Mouse (Mus musculus): Measurements from ENCODE around the gene Tnnt3. TPM values are rescaled to one million over a fixed set of nuclear protein-coding genes. Genes with fewer than 3 reads are reported as not detected.

Gene Tnnt3
- polyA plus RNA-seq, 1 experiment: 0.19 TPM

DNA sequence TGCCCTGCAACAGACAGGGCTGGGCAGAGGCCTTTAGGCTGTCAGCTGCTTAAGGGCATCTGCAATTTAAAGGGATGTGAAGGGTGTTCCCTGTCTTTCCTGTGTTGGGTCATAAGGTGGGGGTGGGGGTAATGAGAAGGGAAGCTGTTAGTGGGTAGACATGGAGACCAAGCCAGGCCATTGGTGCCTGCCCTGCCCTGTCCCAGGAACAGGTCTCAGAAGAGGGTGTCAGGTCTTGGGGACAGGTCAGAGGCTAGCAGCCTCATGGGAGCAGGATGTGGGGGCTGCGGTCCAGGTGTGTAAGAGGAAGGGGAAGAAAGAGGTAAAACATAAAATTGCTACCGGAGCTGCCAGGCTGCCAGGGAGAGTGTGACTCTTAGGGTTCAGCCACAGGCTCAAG is 37.2 kb upstream of the Tnnt3 start:
- no peak overlapping the region for H3K4me3 ChIP-seq (ENCODE audit: insufficient read depth, low read length)
- no peak overlapping the region for H3K27ac ChIP-seq (ENCODE audit: insufficient read depth, low read length)
- TF ChIP-seq POLR2A (IDR thresholded peaks at IDR 0.05; ENCODE audit: extremely low read depth, insufficient read depth, low read length) (no peak), CTCF (IDR thresholded peaks at IDR 0.05; ENCODE audit: extremely low read depth, insufficient read depth, low read length) (no peak)
- peaks cover 3% of the 10 kb centered on the region; the same call in 1 of the 2 replicates for H3K4me1 ChIP-seq (ENCODE audit: control insufficient read depth, insufficient read depth, low read length)

GRCm38 (mm10) chr7:142462190-142462589 is 36.4 kb upstream of the Tnnt3 start:
- Histone ChIP-seq H3K4me1 (ENCODE audit: control insufficient read depth, insufficient read depth, low read length) (peaks cover 3% of the 10 kb centered on the region; the same call in 1 of the 2 replicates), H3K4me3 (ENCODE audit: insufficient read depth, low read length) (no peak overlapping the region), H3K27ac (ENCODE audit: insufficient read depth, low read length) (no peak overlapping the region)
- TF ChIP-seq CTCF (IDR thresholded peaks at IDR 0.05; ENCODE audit: extremely low read depth, insufficient read depth, low read length) (no peak), POLR2A (IDR thresholded peaks at IDR 0.05; ENCODE audit: extremely low read depth, insufficient read depth, low read length) (no peak)

DNA sequence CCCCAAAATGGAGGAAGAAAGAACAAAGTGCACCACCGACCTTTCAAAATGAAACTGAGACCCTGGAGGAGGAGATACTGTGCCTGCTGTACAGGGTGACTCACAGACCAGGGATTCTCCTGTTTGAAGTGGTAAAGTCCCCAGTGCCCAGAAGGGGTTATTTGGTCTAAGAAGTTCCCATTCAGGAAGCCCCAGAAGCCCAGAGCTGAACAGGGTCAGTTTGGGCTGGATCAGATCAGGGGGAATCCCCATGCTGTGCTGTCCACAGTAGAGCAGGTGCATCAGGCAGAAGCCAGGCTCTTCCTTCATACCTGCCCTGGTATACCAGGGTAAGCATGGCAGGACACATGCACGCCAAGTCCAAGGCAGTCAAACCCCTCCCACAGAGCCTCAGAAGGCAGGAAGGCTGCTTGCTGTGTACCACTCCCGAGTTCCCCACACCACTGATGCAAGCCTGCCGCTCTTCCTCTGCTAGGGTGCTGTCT is 36.0 kb upstream of the Tnnt3 start:
- TF ChIP-seq CTCF (IDR thresholded peaks at IDR 0.05; ENCODE audit: extremely low read depth, insufficient read depth, low read length): no peak
- TF ChIP-seq POLR2A (IDR thresholded peaks at IDR 0.05; ENCODE audit: extremely low read depth, insufficient read depth, low read length): no peak
- Histone ChIP-seq H3K4me3 (ENCODE audit: insufficient read depth, low read length) (no peak overlapping the region), H3K27ac (ENCODE audit: insufficient read depth, low read length) (no peak overlapping the region), H3K4me1 (ENCODE audit: control insufficient read depth, insufficient read depth, low read length) (0 out of 2 replicates have a peak, but pooled peaks cover under 1% of the 10 kb centered on the region)

DNA sequence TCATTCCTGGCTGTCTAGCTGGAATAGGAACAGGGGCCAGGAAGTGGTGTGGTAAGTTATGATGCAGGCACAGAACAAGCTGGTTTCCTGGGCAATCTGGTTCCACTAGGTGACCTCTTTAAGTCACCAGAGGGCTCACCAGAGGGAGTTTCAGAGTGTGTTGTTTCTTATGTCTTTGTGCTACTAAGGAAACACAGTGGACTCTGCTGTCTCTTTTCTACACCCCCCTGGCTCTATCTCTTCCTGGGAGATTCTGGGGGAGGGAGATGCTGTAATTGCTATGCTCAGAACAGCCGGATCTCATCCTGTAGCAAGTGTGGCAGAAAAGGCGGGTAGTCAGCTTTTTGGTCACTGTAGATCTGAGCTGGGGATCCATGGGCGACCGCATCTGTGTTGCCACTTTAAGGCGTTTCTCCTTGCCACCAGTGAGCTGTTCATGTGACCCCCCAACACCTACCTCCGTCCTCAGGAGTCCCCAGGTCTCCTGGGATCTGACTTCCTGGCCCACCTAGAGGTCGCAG is 28.4 kb upstream of the Tnnt3 start:
- Histone ChIP-seq H3K4me3 (ENCODE audit: insufficient read depth, low read length) (no peak overlapping the region), H3K4me1 (ENCODE audit: control insufficient read depth, insufficient read depth, low read length) (peaks cover 6% of the 10 kb centered on the region; the same call in 1 of the 2 replicates), H3K27ac (ENCODE audit: insufficient read depth, low read length) (no peak overlapping the region)
- no peak for TF ChIP-seq CTCF (IDR thresholded peaks at IDR 0.05; ENCODE audit: extremely low read depth, insufficient read depth, low read length)
- TF ChIP-seq POLR2A (IDR thresholded peaks at IDR 0.05; ENCODE audit: extremely low read depth, insufficient read depth, low read length): no peak

GRCm38 (mm10) chr7:142470808-142471413 is 27.7 kb upstream of the Tnnt3 start:
- peaks cover 6% of the 10 kb centered on the region; the same call in 1 of the 2 replicates for H3K4me1 ChIP-seq (ENCODE audit: control insufficient read depth, insufficient read depth, low read length)
- no peak overlapping the region for H3K4me3 ChIP-seq (ENCODE audit: insufficient read depth, low read length)
- TF ChIP-seq CTCF (IDR thresholded peaks at IDR 0.05; ENCODE audit: extremely low read depth, insufficient read depth, low read length) (no peak), POLR2A (IDR thresholded peaks at IDR 0.05; ENCODE audit: extremely low read depth, insufficient read depth, low read length) (no peak)
- H3K27ac ChIP-seq (ENCODE audit: insufficient read depth, low read length): no peak overlapping the region

DNA sequence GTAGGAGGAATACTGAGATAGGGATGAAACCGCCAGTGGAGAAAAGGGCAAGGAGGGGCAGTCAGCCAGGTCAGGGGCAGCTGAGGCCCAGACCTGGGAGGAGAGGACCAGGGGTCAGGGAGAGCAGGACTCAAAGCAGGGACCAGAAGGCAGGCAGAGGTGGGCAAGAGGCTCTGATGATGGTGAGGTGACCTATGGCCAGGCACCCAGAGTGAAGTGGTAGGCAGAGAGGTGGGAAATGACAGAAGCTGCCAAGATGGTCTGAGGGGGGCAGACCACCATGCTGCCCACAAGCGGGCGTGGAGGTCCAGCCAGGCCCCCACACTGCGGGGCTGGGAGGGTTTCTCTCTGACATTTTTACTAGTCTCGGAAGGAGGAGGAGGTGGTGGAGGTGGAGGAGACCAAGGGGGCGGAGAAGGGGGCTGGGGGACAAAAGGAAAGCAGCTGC is 27.2 kb upstream of the Tnnt3 start:
- Histone ChIP-seq H3K27ac (ENCODE audit: insufficient read depth, low read length) (no peak overlapping the region), H3K4me3 (ENCODE audit: insufficient read depth, low read length) (no peak overlapping the region), H3K4me1 (ENCODE audit: control insufficient read depth, insufficient read depth, low read length) (peaks cover 6% of the 10 kb centered on the region; the same call in 1 of the 2 replicates)
- TF ChIP-seq POLR2A (IDR thresholded peaks at IDR 0.05; ENCODE audit: extremely low read depth, insufficient read depth, low read length) (no peak), CTCF (IDR thresholded peaks at IDR 0.05; ENCODE audit: extremely low read depth, insufficient read depth, low read length) (no peak)

DNA sequence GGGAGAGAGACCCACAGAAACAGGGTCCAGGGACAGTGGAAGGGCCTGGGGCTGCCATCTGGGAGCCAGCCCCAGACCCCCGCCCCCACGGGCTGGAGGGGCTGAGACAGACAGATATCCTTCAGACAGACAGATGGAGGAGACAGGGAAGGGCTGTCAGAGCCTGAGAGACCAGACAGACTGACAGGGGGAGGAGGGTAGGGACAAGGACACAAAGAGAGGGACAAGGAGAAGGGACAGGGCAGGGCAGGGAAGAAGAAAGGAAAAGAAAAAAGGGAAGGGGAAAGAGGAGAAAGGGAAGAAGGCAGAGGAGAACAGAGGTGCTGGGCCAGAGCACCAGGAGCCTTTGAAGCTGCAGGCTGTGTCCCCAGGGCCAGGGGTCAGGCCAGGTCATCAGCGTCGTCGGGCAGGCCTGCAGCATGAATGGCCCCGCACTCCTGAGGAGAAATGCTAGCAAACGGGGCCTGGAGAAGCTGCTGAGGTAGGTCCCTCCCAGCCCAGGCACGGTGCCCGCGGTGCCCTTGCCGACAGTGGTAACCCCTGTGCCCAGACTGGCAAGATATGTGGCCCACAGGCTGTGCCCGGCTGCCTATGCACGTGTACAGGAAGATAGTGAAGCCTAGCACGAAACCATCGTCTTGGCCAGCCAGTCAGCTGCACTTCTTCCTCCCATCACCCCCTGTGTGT is 26.6 kb upstream of the Tnnt3 start:
- H3K4me3 ChIP-seq (ENCODE audit: insufficient read depth, low read length): no peak overlapping the region

DNA sequence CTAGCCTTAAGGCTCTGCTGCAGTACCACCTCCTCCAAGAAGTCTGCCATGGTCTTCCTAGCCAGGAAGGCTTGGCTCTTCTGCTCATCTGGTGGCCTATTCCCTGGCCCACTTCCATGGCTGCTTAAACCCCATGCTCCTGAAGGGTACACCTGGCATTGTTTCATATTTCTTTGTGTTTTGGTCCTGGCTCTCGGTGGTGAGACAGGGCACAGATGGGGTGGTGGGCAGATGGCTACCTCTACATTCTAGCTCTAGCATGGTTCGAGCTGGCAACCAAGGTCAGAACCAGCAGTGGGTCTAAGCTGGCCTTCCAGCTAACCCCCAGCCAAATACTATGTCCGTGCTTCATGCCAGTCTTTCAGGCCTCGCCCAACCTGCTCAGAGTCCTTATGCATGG is 25.7 kb upstream of the Tnnt3 start:
- no peak for TF ChIP-seq POLR2A (IDR thresholded peaks at IDR 0.05; ENCODE audit: extremely low read depth, insufficient read depth, low read length)
- TF ChIP-seq CTCF (IDR thresholded peaks at IDR 0.05; ENCODE audit: extremely low read depth, insufficient read depth, low read length): no peak
- Histone ChIP-seq H3K4me1 (ENCODE audit: control insufficient read depth, insufficient read depth, low read length) (peaks cover 6% of the 10 kb centered on the region; the same call in 1 of the 2 replicates), H3K27ac (ENCODE audit: insufficient read depth, low read length) (no peak overlapping the region), H3K4me3 (ENCODE audit: insufficient read depth, low read length) (no peak overlapping the region)

More for the DNA sequence above, 26.6 kb upstream of the Tnnt3 start:
- peaks cover 6% of the 10 kb centered on the region; the same call in 1 of the 2 replicates for H3K4me1 ChIP-seq (ENCODE audit: control insufficient read depth, insufficient read depth, low read length)
- no peak overlapping the region for H3K27ac ChIP-seq (ENCODE audit: insufficient read depth, low read length)
- TF ChIP-seq CTCF (IDR thresholded peaks at IDR 0.05; ENCODE audit: extremely low read depth, insufficient read depth, low read length): no peak
- TF ChIP-seq POLR2A (IDR thresholded peaks at IDR 0.05; ENCODE audit: extremely low read depth, insufficient read depth, low read length): no peak

- Histone ChIP-seq H3K27ac (ENCODE audit: insufficient read depth, low read length) (no peak overlapping the region), H3K4me3 (ENCODE audit: insufficient read depth, low read length) (no peak overlapping the region), H3K4me1 (ENCODE audit: control insufficient read depth, insufficient read depth, low read length) (peaks cover 6% of the 10 kb centered on the region; the same call in 1 of the 2 replicates)
- TF ChIP-seq CTCF (IDR thresholded peaks at IDR 0.05; ENCODE audit: extremely low read depth, insufficient read depth, low read length) (no peak), POLR2A (IDR thresholded peaks at IDR 0.05; ENCODE audit: extremely low read depth, insufficient read depth, low read length) (no peak)
Measured at GRCm38 (mm10) chr7:142473476-142473875, 25.2 kb upstream of the Tnnt3 start.

Measured in cortical plate, adult 2 months (tissue).